Mouse (Mus musculus) induced T-regulatory cell, adult 2 months (primary cell): ENCODE results near the gene Letmd1.

ENCODE experiments used
- DNase-seq: peaks from one replicate; pipeline ENCODE4 v3.0.0-alpha.2; 2012; ENCODE audit warnings: low read depth

The Letmd1 gene

GRCm38 (mm10) chr15:100508454-100509167 is 39.8 kb downstream of the Letmd1 start:
- peak; percentile 42 for DNase-seq

- no peak for DNase-seq
Observed at GRCm38 (mm10) chr15:100510072-100510471, 41.2 kb downstream of the Letmd1 start.

GRCm38 (mm10) chr15:100513387-100513786 is 44.6 kb downstream of the Letmd1 start:
- DNase-seq = no peak

- no peak for DNase-seq
Observed at GRCm38 (mm10) chr15:100515121-100515520, 46.3 kb downstream of the Letmd1 start.

GRCm38 (mm10) chr15:100520306-100520705 is 51.5 kb downstream of the Letmd1 start:
- DNase-seq = no peak

- DNase-seq = no peak
Observed at GRCm38 (mm10) chr15:100525405-100525804, 56.6 kb downstream of the Letmd1 start.

- no peak for DNase-seq
Observed at GRCm38 (mm10) chr15:100527900-100528299, 59.1 kb downstream of the Letmd1 start.
